8 mouse cellular contexts compared by ENCODE assay signal in the genomic region with DNA sequence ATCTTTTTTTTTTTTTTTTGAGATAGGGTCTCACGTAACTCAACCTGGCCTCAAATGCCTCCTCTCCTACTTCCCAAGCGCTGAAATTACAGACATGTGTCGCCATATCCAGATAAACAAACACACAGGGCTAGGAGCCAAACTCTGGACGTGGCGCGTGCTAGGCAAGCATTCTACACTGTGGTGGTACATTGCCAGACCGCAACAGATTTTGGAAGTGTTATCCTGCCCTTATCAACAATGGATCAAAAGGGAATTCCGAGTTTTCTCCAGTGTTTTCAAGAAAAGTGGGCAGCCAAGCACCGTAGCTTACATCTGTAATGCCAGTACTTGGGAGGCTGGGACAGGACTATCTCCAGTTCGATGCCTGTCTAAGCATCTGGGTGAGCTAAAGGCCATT. TPM values are rescaled to one million over a fixed set of nuclear protein-coding genes. Genes with fewer than 3 reads are reported as not detected.
DNase-seq lines count a peak whose midpoint lies in the region; ATAC-seq lines count a peak whose summit lies in the region.

No protein-coding gene starts in this region.

- H3K27ac ChIP-seq in embryonic facial prominence, embryonic 10.5 days (replicated peaks), result 0 out of 2 replicates have a peak overlapping the region, but pooled peaks have one; percentile 93
- no peak overlapping the region for H3K27ac ChIP-seq in hindbrain, embryonic 16.5 days (ENCODE audit: low read depth, low read length)
- no peak overlapping the region for H3K27ac ChIP-seq in midbrain, embryonic 15.5 days

- peak overlapping the region; percentile 75 for H3K9ac ChIP-seq in hindbrain, embryonic 16.5 days (ENCODE audit: low read depth, low read length)
- H3K9ac ChIP-seq in midbrain, embryonic 15.5 days, result peak overlapping the region; percentile 65

- no peaks in the 10 kb centered on the region for H3K9me3 ChIP-seq in embryonic facial prominence, embryonic 10.5 days
- H3K9me3 ChIP-seq in hindbrain, embryonic 16.5 days (ENCODE audit: control insufficient read depth, low read length), result no peaks in the 10 kb centered on the region
- no peaks in the 10 kb centered on the region for H3K9me3 ChIP-seq in midbrain, embryonic 15.5 days

- peaks cover 16% of the 10 kb centered on the region for H3K36me3 ChIP-seq in embryonic facial prominence, embryonic 10.5 days (replicated peaks)
- H3K36me3 ChIP-seq in hindbrain, embryonic 16.5 days (ENCODE audit: control insufficient read depth, insufficient read depth, low read length), result no peaks in the 10 kb centered on the region
- H3K36me3 ChIP-seq in midbrain, embryonic 15.5 days (replicated peaks), result no peaks in the 10 kb centered on the region

- H3K4me3 ChIP-seq in embryonic facial prominence, embryonic 10.5 days, result peak overlapping the region; percentile 77
- peak overlapping the region; percentile 78 for H3K4me3 ChIP-seq in hindbrain, embryonic 16.5 days (ENCODE audit: low read length)
- H3K4me3 ChIP-seq in midbrain, embryonic 15.5 days, result peak overlapping the region; percentile 80

- WGBS in embryonic facial prominence, embryonic 10.5 days, result 44% methylated on average over 10 of the region's 10 CpGs
- 42% methylated on average over 10 of the region's 10 CpGs for WGBS in hindbrain, embryonic 16.5 days
- WGBS in midbrain, embryonic 15.5 days, result 43% methylated on average over 10 of the region's 10 CpGs

- ATAC-seq in hindbrain, embryonic 16.5 days, result no peak
- ATAC-seq in midbrain, embryonic 15.5 days (replicated peaks), result no peak
- ATAC-seq in activated CD4-positive, CD25-positive, alpha-beta regulatory T cell, adult 4 months, result no peak

- peak; percentile 30 for DNase-seq in kidney, adult 11 months
- DNase-seq in kidney, postnatal 10 days, result no peak
- no peak for DNase-seq in embryonic facial prominence, embryonic 10.5 days (ENCODE audit: low spot score)
- DNase-seq in layer of hippocampus, postnatal 25 days (ENCODE audit: extremely low spot score in 1 of 2, low spot score in 1 of 2), result no peak
- DNase-seq in frontal cortex, postnatal 14 days (ENCODE audit: low spot score in 2 of 2), result no peak

- H3K27me3 ChIP-seq in embryonic facial prominence, embryonic 10.5 days (replicated peaks; ENCODE audit: low read depth, poor library complexity, severe bottlenecking), result no peaks in the 10 kb centered on the region
- no peaks in the 10 kb centered on the region for H3K27me3 ChIP-seq in hindbrain, embryonic 16.5 days (replicated peaks; ENCODE audit: control insufficient read depth, insufficient read depth, low read length)
- no peaks in the 10 kb centered on the region for H3K27me3 ChIP-seq in midbrain, embryonic 15.5 days (replicated peaks)

- peak overlapping the region; percentile 84 for H3K4me2 ChIP-seq in hindbrain, embryonic 16.5 days (ENCODE audit: low read length)
- peak overlapping the region; percentile 87 for H3K4me2 ChIP-seq in midbrain, embryonic 15.5 days

- H3K4me1 ChIP-seq in embryonic facial prominence, embryonic 10.5 days, result peaks cover 24% of the 10 kb centered on the region
- peaks cover 19% of the 10 kb centered on the region for H3K4me1 ChIP-seq in hindbrain, embryonic 16.5 days (ENCODE audit: control insufficient read depth, insufficient read depth, low read depth, low read length)
- H3K4me1 ChIP-seq in midbrain, embryonic 15.5 days, result peaks cover 32% of the 10 kb centered on the region

RNA-seq across cellular contexts. Expression of a gene that starts 1.0 kb away (rescaled TPM):
- polyA plus RNA-seq in embryonic facial prominence, embryonic 10.5 days (2016; fragmentation: Nextera tagmentation; extraction: Ambion mirVana), result 54.9 and 59.2 TPM in 2 replicates
- 46.8 and 51.8 TPM in 2 replicates for polyA plus RNA-seq in hindbrain, embryonic 16.5 days (2015; fragmentation: Nextera tagmentation; extraction: Ambion mirVana)
- polyA plus RNA-seq in midbrain, embryonic 15.5 days (2015; fragmentation: Nextera tagmentation; extraction: Ambion mirVana), result 42.7 and 43.5 TPM in 2 replicates
- total RNA-seq in layer of hippocampus, postnatal 25 days (2021), result 10 to 100 TPM; 40.1 to 45.5 TPM
- polyA plus RNA-seq in activated CD4-positive, CD25-positive, alpha-beta regulatory T cell, adult 4 months (2017; shearing (Covaris generic)), result 10 to 100 TPM; 15.3 to 15.8 TPM

RNA-seq across cellular contexts. Expression of a gene that starts 1.2 kb away (rescaled TPM):
- polyA plus RNA-seq in embryonic facial prominence, embryonic 10.5 days (2016; fragmentation: Nextera tagmentation; extraction: Ambion mirVana), result 93.5 and 101 TPM in 2 replicates
- 39.5 and 42.9 TPM in 2 replicates for polyA plus RNA-seq in hindbrain, embryonic 16.5 days (2015; fragmentation: Nextera tagmentation; extraction: Ambion mirVana)
- 41.0 and 44.9 TPM in 2 replicates for polyA plus RNA-seq in midbrain, embryonic 15.5 days (2015; fragmentation: Nextera tagmentation; extraction: Ambion mirVana)
- total RNA-seq in layer of hippocampus, postnatal 25 days (2021), result 10 to 100 TPM; 26.4 to 30.5 TPM
- polyA plus RNA-seq in activated CD4-positive, CD25-positive, alpha-beta regulatory T cell, adult 4 months (2017; shearing (Covaris generic)), result 100 to 1,000 TPM in 1 of 2 experiments, 10 to 100 TPM in 1; 94.5 to 110 TPM

RNA-seq across cellular contexts. Expression of a gene that starts 17.2 kb away (rescaled TPM):
- 2.6 and 3.6 TPM in 2 replicates for polyA plus RNA-seq in embryonic facial prominence, embryonic 10.5 days (2016; fragmentation: Nextera tagmentation; extraction: Ambion mirVana)
- 101 and 129 TPM in 2 replicates for polyA plus RNA-seq in hindbrain, embryonic 16.5 days (2015; fragmentation: Nextera tagmentation; extraction: Ambion mirVana)
- 53.5 and 54.0 TPM in 2 replicates for polyA plus RNA-seq in midbrain, embryonic 15.5 days (2015; fragmentation: Nextera tagmentation; extraction: Ambion mirVana)
- 10 to 100 TPM; 12.7 to 16.5 TPM for total RNA-seq in layer of hippocampus, postnatal 25 days (2021)
- 10 to 100 TPM; 10.4 to 11.6 TPM for polyA plus RNA-seq in activated CD4-positive, CD25-positive, alpha-beta regulatory T cell, adult 4 months (2017; shearing (Covaris generic))

RNA-seq across cellular contexts. Expression of a gene that starts 22.8 kb away (rescaled TPM):
- 33.5 and 34.1 TPM in 2 replicates for polyA plus RNA-seq in embryonic facial prominence, embryonic 10.5 days (2016; fragmentation: Nextera tagmentation; extraction: Ambion mirVana)
- polyA plus RNA-seq in hindbrain, embryonic 16.5 days (2015; fragmentation: Nextera tagmentation; extraction: Ambion mirVana), result 48.4 and 49.8 TPM in 2 replicates
- 47.3 and 50.9 TPM in 2 replicates for polyA plus RNA-seq in midbrain, embryonic 15.5 days (2015; fragmentation: Nextera tagmentation; extraction: Ambion mirVana)
- total RNA-seq in layer of hippocampus, postnatal 25 days (2021), result 10 to 100 TPM; 25.2 to 25.7 TPM
- polyA plus RNA-seq in activated CD4-positive, CD25-positive, alpha-beta regulatory T cell, adult 4 months (2017; shearing (Covaris generic)), result 10 to 100 TPM; 54.0 to 70.8 TPM

RNA-seq across cellular contexts. Expression of a gene that starts 29.0 kb away (rescaled TPM):
- polyA plus RNA-seq in embryonic facial prominence, embryonic 10.5 days (2016; fragmentation: Nextera tagmentation; extraction: Ambion mirVana), result 1.2 and 1.5 TPM in 2 replicates
- 0.63 and 1.2 TPM in 2 replicates for polyA plus RNA-seq in hindbrain, embryonic 16.5 days (2015; fragmentation: Nextera tagmentation; extraction: Ambion mirVana)
- polyA plus RNA-seq in midbrain, embryonic 15.5 days (2015; fragmentation: Nextera tagmentation; extraction: Ambion mirVana), result 0.56 and 1.0 TPM in 2 replicates
- total RNA-seq in layer of hippocampus, postnatal 25 days (2021), result 1 to 10 TPM; 7.0 to 8.6 TPM
- 1 to 10 TPM; 4.7 to 8.6 TPM for polyA plus RNA-seq in activated CD4-positive, CD25-positive, alpha-beta regulatory T cell, adult 4 months (2017; shearing (Covaris generic))
